Mouse (Mus musculus) heart, postnatal 0 days (tissue): ENCODE measurements around the gene Phka1. TPM values are rescaled to one million over a fixed set of nuclear protein-coding genes. Genes with fewer than 3 reads are reported as not detected.
A peak's percentile ranks its signal among the peaks of the same experiment; 100 is the strongest.

Experiments
- ATAC-seq: fragments of 200-750 bp; cut with Nextera tagmentation; 2 replicates; pipeline ENCODE4 v1.8.0; 2017; ENCODE audit warnings: low read depth, moderate number of reproducible peaks, moderate library complexity; ENCODE audit not compliant: insufficient read depth
- DNase-seq: peaks from one replicate; pipeline ENCODE4 v3.0.0-alpha.2; 2016; ENCODE audit warnings: low spot score
- H3K27ac ChIP-seq: fragments of 300-500 bp; sonication (generic); 2 replicates; pipeline ENCODE4 v1.5.1; 2014; ENCODE audit warnings: low read depth, mild to moderate bottlenecking
- H3K27me3 ChIP-seq: fragments of 300-500 bp; sonication (generic); 2 replicates; pipeline ENCODE4 v1.6.1; 2014; ENCODE audit warnings: low read length, mixed read lengths; ENCODE audit not compliant: control insufficient read depth, insufficient read depth
- H3K36me3 ChIP-seq: fragments of 300-500 bp; sonication (generic); replicated peaks from 2 replicates; pipeline ENCODE4 v1.6.1; 2014; ENCODE audit warnings: low read length, mixed read lengths; ENCODE audit not compliant: control insufficient read depth, insufficient read depth
- H3K4me1 ChIP-seq: fragments of 300-500 bp; sonication (generic); 2 replicates; pipeline ENCODE4 v1.6.1; 2014; ENCODE audit warnings: antibody characterized with exemption; ENCODE audit not compliant: control insufficient read depth, insufficient read depth
- H3K4me2 ChIP-seq: fragments of 300-500 bp; sonication (generic); 2 replicates; pipeline ENCODE4 v1.6.1; 2014; ENCODE audit warnings: low read depth, mild to moderate bottlenecking, low read length, moderate library complexity
- H3K4me3 ChIP-seq: fragments of 300-500 bp; sonication (generic); 2 replicates; pipeline ENCODE4 v1.5.1; 2014; ENCODE audit warnings: low read depth, low read length
- H3K9ac ChIP-seq: fragments of 300-500 bp; sonication (generic); replicated peaks from 2 replicates; pipeline ENCODE4 v1.6.1; 2014; ENCODE audit warnings: low read depth, low read length, mixed read lengths
- H3K9me3 ChIP-seq: fragments of 300-500 bp; sonication (generic); replicated peaks from 2 replicates; pipeline ENCODE4 v1.6.1; 2016; ENCODE audit warnings: low read length; ENCODE audit not compliant: control insufficient read depth
- CTCF ChIP-seq: IDR thresholded peaks from 2 replicates; pipeline ENCODE4 v1.5.1; 2016; ENCODE audit warnings: antibody characterized with exemption, control low read depth, low read depth
- EP300 ChIP-seq: IDR thresholded peaks from 2 replicates; pipeline ENCODE4 v1.6.1; 2016; ENCODE audit warnings: antibody characterized with exemption, low read depth
- whole genome bisulfite sequencing: fragments of 180-500 bp; shearing (Covaris S2); extraction: QIAGEN DNeasy Blood & Tissue Kit; methylation state at CpG from one replicate; pipeline ENCODE4 v1.1.7; 2014; 5-methylcytosine and 5-hydroxymethylcytosine counted together
- polyA plus RNA-seq: library from polyadenylated mRNA; unstranded; fragments of >200 nt; fragmentation: Nextera tagmentation; extraction: Ambion mirVana; gene quantifications from 2 replicates; pipeline ENCODE4 v1.2.1, GENCODE M21; 2015
- total RNA-seq: library from RNA; depleted of rRNA; stranded (reverse); fragments of >200 nt; gene quantifications from 2 replicates; pipeline ENCODE4 v1.2.3, GENCODE M21; 2014; ENCODE audit warnings: low replicate concordance; rRNA removed

The Phka1 gene
- total and polyA plus RNA-seq, 2 experiments from 2014 or later, result 8.2 to 10.3 TPM

DNA sequence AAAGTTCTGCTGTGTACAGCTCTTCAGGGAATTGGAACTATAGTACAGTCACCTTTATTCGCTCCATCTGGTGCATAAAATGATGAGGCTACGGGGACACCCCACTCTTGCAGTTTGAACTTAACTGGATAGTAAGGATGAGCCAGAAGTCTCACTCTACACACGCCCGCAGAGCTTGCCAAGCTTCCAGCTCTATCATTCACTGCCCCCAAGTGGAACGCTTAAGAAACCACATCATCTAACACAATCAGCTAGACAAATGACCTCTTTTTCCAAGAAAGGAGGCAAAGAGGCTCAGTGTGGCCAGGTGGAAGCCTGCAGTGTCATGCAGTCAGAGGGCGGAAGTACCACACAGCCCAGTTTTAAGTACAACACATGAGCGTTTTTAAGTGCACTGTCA lies 158.5 kb downstream of the Phka1 start:
- no peak for DNase-seq
- Histone ChIP-seq H3K4me2 (no peak overlapping the region), H3K36me3 (no peaks in the 10 kb centered on the region), H3K9ac (no peak overlapping the region), H3K9me3 (no peaks in the 10 kb centered on the region), H3K4me3 (no peak overlapping the region), H3K27me3 (no peaks in the 10 kb centered on the region), H3K27ac (no peak overlapping the region), H3K4me1 (no peaks in the 10 kb centered on the region)
- 70% methylated on average over 7 of the region's 7 CpGs for WGBS
- TF ChIP-seq EP300, result no peak
- TF ChIP-seq CTCF, result no peak
- no peak for ATAC-seq

DNA sequence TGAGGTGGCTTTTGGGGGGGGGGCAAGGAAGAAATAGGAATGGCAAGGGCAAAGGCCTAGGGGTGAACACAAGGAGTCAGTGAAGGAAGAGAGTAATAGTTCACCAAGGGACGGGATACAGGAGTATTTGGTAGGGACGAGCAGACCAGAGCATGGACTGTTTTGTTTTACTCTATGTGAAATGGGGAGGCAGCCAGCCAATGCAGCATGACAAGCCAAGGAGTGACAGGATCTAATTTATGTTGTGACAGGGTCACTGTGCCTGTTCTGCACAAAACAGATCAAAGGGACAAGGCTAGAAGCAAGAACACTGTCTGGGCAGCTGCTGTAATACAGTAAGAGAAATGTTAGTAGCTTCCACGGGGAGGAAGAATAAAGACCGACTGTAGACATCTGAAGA lies 164.4 kb downstream of the Phka1 start:
- no peak for DNase-seq
- H3K9ac ChIP-seq, result no peak overlapping the region
- TF ChIP-seq EP300 (no peak), CTCF (no peak)
- no peaks in the 10 kb centered on the region for H3K4me1 ChIP-seq
- H3K27me3 ChIP-seq, result no peaks in the 10 kb centered on the region
- no peak overlapping the region for H3K27ac ChIP-seq
- H3K9me3 ChIP-seq, result no peaks in the 10 kb centered on the region
- H3K36me3 ChIP-seq, result no peaks in the 10 kb centered on the region
- no peak overlapping the region for H3K4me3 ChIP-seq
- WGBS, result 71% methylated on average over 4 of the region's 4 CpGs
- ATAC-seq, result no peak
- no peak overlapping the region for H3K4me2 ChIP-seq

DNA sequence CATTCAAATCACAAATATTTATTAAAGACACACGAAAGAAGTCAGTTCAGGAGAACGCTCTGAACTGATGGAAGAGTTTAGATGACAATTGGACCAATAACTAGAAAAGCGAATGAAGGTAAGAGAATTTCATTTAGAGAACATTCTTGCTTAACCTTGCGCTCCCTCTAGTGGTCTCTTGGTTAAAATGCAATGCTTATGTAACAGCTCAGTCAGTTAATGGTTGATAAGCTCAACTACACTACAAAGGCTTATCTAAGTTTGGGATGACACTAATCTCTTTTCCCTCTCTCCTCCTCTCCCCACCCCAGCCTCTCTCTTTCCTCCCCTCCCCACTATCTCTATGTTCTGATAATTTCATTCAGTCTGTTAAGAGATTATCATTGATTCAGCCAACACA lies 165.1 kb downstream of the Phka1 start:
- 24% methylated on average over 4 of the region's 4 CpGs for WGBS
- Histone ChIP-seq H3K27ac (no peak overlapping the region), H3K36me3 (no peaks in the 10 kb centered on the region), H3K9ac (no peak overlapping the region), H3K4me1 (no peaks in the 10 kb centered on the region), H3K4me3 (no peak overlapping the region), H3K9me3 (no peaks in the 10 kb centered on the region), H3K27me3 (no peaks in the 10 kb centered on the region), H3K4me2 (no peak overlapping the region)
- TF ChIP-seq CTCF (peak; percentile 71), EP300 (no peak)
- DNase-seq (peak; percentile 41), ATAC-seq (no peak)

DNA sequence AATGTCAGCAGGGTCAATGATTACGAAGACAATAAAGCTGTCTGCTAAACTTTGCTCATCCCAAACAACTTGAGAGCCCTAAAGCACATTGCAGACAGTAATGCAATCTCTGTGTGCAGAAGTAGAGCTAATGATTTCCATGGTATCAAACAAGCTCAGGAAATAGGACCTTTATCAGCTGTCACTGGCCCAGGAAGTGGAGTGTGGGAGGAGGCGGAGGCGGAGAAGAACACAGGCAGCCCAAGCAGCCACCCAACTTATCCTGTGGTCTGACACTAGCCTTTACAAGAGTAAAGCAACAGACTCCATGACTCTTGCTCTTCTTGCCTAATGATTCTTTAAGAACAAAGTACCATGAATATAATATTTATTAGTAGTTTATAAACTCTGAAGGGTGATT lies 165.6 kb downstream of the Phka1 start:
- Histone ChIP-seq H3K4me3 (no peak overlapping the region), H3K9ac (no peak overlapping the region), H3K4me1 (no peaks in the 10 kb centered on the region), H3K9me3 (no peaks in the 10 kb centered on the region), H3K27ac (no peak overlapping the region), H3K4me2 (no peak overlapping the region), H3K36me3 (no peaks in the 10 kb centered on the region), H3K27me3 (no peaks in the 10 kb centered on the region)
- TF ChIP-seq EP300 (no peak), CTCF (no peak)
- DNase-seq, result no peak
- no peak for ATAC-seq
- 64% methylated on average over 3 of the region's 3 CpGs for WGBS

DNA sequence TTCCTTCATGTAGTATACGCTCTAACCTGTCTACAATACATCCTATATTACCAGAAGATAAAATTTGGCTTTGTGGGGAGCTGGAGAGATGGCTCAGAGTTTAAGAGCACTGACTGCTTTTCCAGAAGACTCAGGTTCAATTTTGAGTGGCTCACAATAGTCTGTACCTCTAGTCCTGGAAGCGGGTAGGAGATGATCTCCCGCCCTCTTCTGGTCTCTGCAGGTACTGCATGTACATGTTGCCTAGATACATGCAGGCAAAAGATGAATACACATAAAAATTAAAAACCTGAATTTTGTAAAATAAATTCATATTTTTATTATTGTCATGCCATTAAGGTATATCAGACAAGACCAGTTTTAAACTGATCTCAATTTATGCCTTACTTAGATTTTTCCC lies 167.3 kb downstream of the Phka1 start:
- no peaks in the 10 kb centered on the region for H3K36me3 ChIP-seq
- no peaks in the 10 kb centered on the region for H3K27me3 ChIP-seq
- no peak overlapping the region for H3K4me2 ChIP-seq
- peak; percentile 71 for TF ChIP-seq CTCF
- TF ChIP-seq EP300, result no peak
- H3K27ac ChIP-seq, result no peak overlapping the region
- H3K4me3 ChIP-seq, result no peak overlapping the region
- WGBS, result 30% methylated on average over 3 of the region's 3 CpGs
- DNase-seq (peak; percentile 23), ATAC-seq (no peak; the same call in 1 of the 2 replicates)
- no peaks in the 10 kb centered on the region for H3K9me3 ChIP-seq
- H3K9ac ChIP-seq, result no peak overlapping the region
- no peaks in the 10 kb centered on the region for H3K4me1 ChIP-seq

DNA sequence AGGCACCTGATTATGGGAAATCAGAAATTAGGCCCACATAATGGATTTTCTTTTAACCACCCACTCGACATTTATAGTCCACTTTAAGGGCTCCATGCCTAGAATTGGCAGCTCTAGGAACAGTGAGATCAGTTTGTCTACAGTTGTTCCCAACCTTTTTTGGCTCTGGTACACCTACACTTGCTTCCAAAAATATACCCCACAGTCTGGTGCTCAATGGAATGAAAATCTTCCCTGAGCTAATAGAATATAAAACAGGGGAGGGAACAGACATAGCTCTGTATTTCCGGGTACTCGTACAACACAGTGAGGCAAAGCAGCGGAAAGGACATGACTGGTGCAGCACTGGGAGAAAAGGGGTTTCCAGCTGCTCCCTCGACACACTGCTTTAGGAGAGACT lies 168.5 kb downstream of the Phka1 start:
- H3K4me1 ChIP-seq, result no peaks in the 10 kb centered on the region
- H3K9me3 ChIP-seq, result no peaks in the 10 kb centered on the region
- no peaks in the 10 kb centered on the region for H3K36me3 ChIP-seq
- ATAC-seq (peak; percentile 24; the same call in 1 of the 2 replicates), DNase-seq (peak; percentile 39)
- no peak overlapping the region for H3K9ac ChIP-seq
- H3K4me2 ChIP-seq, result no peak overlapping the region
- H3K27ac ChIP-seq, result peak overlapping the region; percentile 33
- 62% methylated on average over 5 of the region's 5 CpGs for WGBS
- TF ChIP-seq EP300 (no peak), CTCF (no peak)
- H3K4me3 ChIP-seq, result no peak overlapping the region
- H3K27me3 ChIP-seq, result no peaks in the 10 kb centered on the region

Other genes with a start within 250 kb of the Phka1 start
- gene Hdac8, start 138.9 kb downstream of the Phka1 start, total RNA-seq, result 0.38 and 9.0 TPM in 2 replicates
- 3.6 and 4.0 TPM in 2 replicates for gene Hdac8, start 138.9 kb downstream of the Phka1 start, polyA plus RNA-seq
- gene Gm3880, start 42.7 kb upstream of the Phka1 start, total RNA-seq, result not detected in 2 replicates
- not detected in 2 replicates for gene Gm3880, start 42.7 kb upstream of the Phka1 start, polyA plus RNA-seq
- not detected in 2 replicates for gene Gm9112, start 63.4 kb upstream of the Phka1 start, total RNA-seq
- not detected in 2 replicates for gene Gm9112, start 63.4 kb upstream of the Phka1 start, polyA plus RNA-seq
- gene Dmrtc1b, start 63.6 kb upstream of the Phka1 start, total RNA-seq, result not detected in 2 replicates
- not detected in 2 replicates for gene Dmrtc1b, start 63.6 kb upstream of the Phka1 start, polyA plus RNA-seq
- not detected in 2 replicates for gene Dmrtc1c1, start 158.7 kb upstream of the Phka1 start, total RNA-seq
- gene Dmrtc1c1, start 158.7 kb upstream of the Phka1 start, polyA plus RNA-seq, result not detected in 2 replicates
- gene Dmrtc1c2, start 210.4 kb upstream of the Phka1 start, total RNA-seq, result not detected in 2 replicates
- not detected in 2 replicates for gene Dmrtc1c2, start 210.4 kb upstream of the Phka1 start, polyA plus RNA-seq
- gene 1700031F05Rik, start 223.7 kb upstream of the Phka1 start, total RNA-seq, result not detected in 2 replicates
- not detected in 2 replicates for gene 1700031F05Rik, start 223.7 kb upstream of the Phka1 start, polyA plus RNA-seq